Mouse (Mus musculus) liver, postnatal 0 days (tissue): ENCODE measurements around the gene Col23a1. TPM values are rescaled to one million over a fixed set of nuclear protein-coding genes. Genes with fewer than 3 reads are reported as not detected.
A peak's percentile ranks its signal among the peaks of the same experiment; 100 is the strongest.

ENCODE experiments used
- ATAC-seq: fragments of 200-750 bp; cut with Nextera tagmentation; 2 replicates; pipeline ENCODE4 v1.8.0; 2017; ENCODE audit warnings: mild to moderate bottlenecking, moderate library complexity
- DNase-seq: peaks from one replicate; pipeline ENCODE4 v3.0.0-alpha.2; 2016
- H3K27ac ChIP-seq: fragments of 300-500 bp; sonication (generic); 2 replicates; pipeline ENCODE4 v1.5.1; 2014; ENCODE audit warnings: antibody characterized with exemption, moderate library complexity, mild to moderate bottlenecking, low read depth
- H3K27me3 ChIP-seq: fragments of 300-500 bp; sonication (generic); 2 replicates; pipeline ENCODE4 v1.6.1; 2014; ENCODE audit warnings: low read length, control low read depth, mixed read lengths; ENCODE audit not compliant: insufficient read depth
- H3K36me3 ChIP-seq: fragments of 300-500 bp; sonication (generic); replicated peaks from 2 replicates; pipeline ENCODE4 v1.6.1; 2014; ENCODE audit warnings: mild to moderate bottlenecking, control low read depth, low read length, moderate library complexity, mixed read lengths; ENCODE audit not compliant: insufficient read depth
- H3K4me1 ChIP-seq: fragments of 300-500 bp; sonication (generic); 2 replicates; pipeline ENCODE4 v1.6.1; 2014; ENCODE audit warnings: antibody characterized with exemption, mild to moderate bottlenecking, control low read depth; ENCODE audit not compliant: insufficient read depth
- H3K4me2 ChIP-seq: fragments of 300-500 bp; sonication (generic); 2 replicates; pipeline ENCODE4 v1.6.1; 2014; ENCODE audit warnings: low read depth, mild to moderate bottlenecking, low read length, moderate library complexity, mixed read lengths
- H3K4me3 ChIP-seq: fragments of 300-500 bp; sonication (generic); 2 replicates; pipeline ENCODE4 v1.5.1; 2014; ENCODE audit warnings: low read depth, low read length
- H3K9ac ChIP-seq: fragments of 300-500 bp; sonication (generic); replicated peaks from 2 replicates; pipeline ENCODE4 v1.6.1; 2014; ENCODE audit warnings: mild to moderate bottlenecking, moderate library complexity
- H3K9me3 ChIP-seq: fragments of 300-500 bp; sonication (generic); 2 replicates; pipeline ENCODE4 v1.6.1; 2016; ENCODE audit warnings: mild to moderate bottlenecking, control low read depth, low read length, mixed read lengths
- CTCF ChIP-seq: sonication (generic); IDR thresholded peaks from 2 replicates; pipeline ENCODE4 v1.5.1; 2016; ENCODE audit warnings: antibody characterized with exemption, low read depth
- EP300 ChIP-seq: IDR thresholded peaks from 2 replicates; pipeline ENCODE4 v1.6.1; 2016; ENCODE audit warnings: antibody characterized with exemption, low read depth, mild to moderate bottlenecking
- WGBS: fragments of 180-500 bp; shearing (Covaris S2); extraction: QIAGEN DNeasy Blood & Tissue Kit; methylation state at CpG from one replicate; pipeline ENCODE4 v1.1.7; 2014; ENCODE audit not compliant: insufficient replicate concordance; 5-methylcytosine and 5-hydroxymethylcytosine counted together
- polyA plus RNA-seq: library from polyadenylated mRNA; unstranded; fragments of >200 nt; fragmentation: Nextera tagmentation; extraction: Ambion mirVana; gene quantifications from 2 replicates; pipeline ENCODE4 v1.2.1, GENCODE M21; 2015

The Col23a1 gene
- polyA plus RNA-seq, 1 experiment from 2014 or later = 0.13 TPM

- DNase-seq = no peak
- Histone ChIP-seq H3K4me2 (no peak overlapping the region), H3K4me3 (no peak overlapping the region), H3K9me3 (no peaks in the 10 kb centered on the region), H3K9ac (no peak overlapping the region), H3K4me1 (peaks cover 4% of the 10 kb centered on the region; the same call in 1 of the 2 replicates), H3K27me3 (no peaks in the 10 kb centered on the region), H3K36me3 (no peaks in the 10 kb centered on the region), H3K27ac (no peak overlapping the region)
- peak; percentile 48; the same call in 1 of the 2 replicates for ATAC-seq
- TF ChIP-seq EP300 = no peak
- TF ChIP-seq CTCF = no peak
- WGBS = 29% methylated on average over 5 of the region's 5 CpGs
Measured at GRCm38 (mm10) chr11:51367334-51367733, 77.6 kb downstream of the Col23a1 start.

DNA sequence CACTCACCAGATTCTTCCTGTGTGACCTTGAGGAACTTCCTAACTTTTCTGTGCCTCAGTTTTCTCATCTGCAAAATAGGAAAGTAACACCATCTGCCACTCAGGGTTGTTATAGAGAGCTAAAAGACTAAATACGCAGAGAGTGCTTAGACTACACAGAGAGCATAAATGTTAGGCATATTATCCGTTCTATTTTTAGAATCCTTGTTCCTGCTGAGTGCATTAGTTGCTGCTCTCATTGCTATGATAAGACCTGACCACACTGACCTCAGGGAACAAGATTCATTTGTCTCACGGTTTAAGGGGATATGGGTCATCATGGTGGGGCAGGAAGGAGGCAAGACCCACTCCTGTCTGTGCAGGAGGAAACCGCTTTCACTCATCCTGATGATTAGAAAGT lies 80.6 kb downstream of the Col23a1 start:
- DNase-seq (no peak), ATAC-seq (no peak)
- no peak overlapping the region for H3K9ac ChIP-seq
- no peaks in the 10 kb centered on the region for H3K9me3 ChIP-seq
- no peak overlapping the region for H3K4me2 ChIP-seq
- no peaks in the 10 kb centered on the region for H3K36me3 ChIP-seq
- H3K4me1 ChIP-seq = peaks cover 4% of the 10 kb centered on the region; the same call in 1 of the 2 replicates
- 41% methylated on average over 4 of the region's 4 CpGs for WGBS
- no peak for TF ChIP-seq EP300
- TF ChIP-seq CTCF = no peak
- no peak overlapping the region for H3K4me3 ChIP-seq
- H3K27me3 ChIP-seq = no peaks in the 10 kb centered on the region
- H3K27ac ChIP-seq = no peak overlapping the region

GRCm38 (mm10) chr11:51371321-51371720 lies 81.6 kb downstream of the Col23a1 start:
- 52% methylated on average over 4 of the region's 4 CpGs for WGBS
- DNase-seq (no peak), ATAC-seq (no peak)

DNA sequence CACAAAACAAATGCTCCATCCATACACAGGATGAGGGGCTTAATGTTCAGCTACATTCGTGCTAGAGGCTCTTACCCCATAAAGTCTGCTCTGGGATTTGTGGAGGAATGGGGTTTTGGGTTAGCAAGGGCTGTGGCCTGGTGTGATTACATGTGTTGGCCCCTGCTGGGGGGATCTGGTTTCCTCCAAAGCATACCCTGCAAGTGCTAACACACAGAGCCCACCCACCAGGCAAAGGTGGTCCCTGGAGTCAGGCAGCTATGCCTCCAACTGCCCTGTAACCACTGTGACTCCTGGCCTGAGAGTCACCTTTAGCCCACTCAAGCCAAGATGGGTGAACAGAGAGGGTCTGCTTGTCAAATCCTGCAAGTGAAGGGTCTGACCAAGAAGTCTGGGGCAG lies 82.2 kb downstream of the Col23a1 start:
- no peak for DNase-seq
- ATAC-seq = no peak
- no peaks in the 10 kb centered on the region for H3K36me3 ChIP-seq
- no peaks in the 10 kb centered on the region for H3K9me3 ChIP-seq
- no peaks in the 10 kb centered on the region for H3K27me3 ChIP-seq
- H3K27ac ChIP-seq = no peak overlapping the region
- H3K4me1 ChIP-seq = peaks cover 4% of the 10 kb centered on the region; the same call in 1 of the 2 replicates
- 79% methylated on average over 1 of the region's 1 CpGs for WGBS
- H3K9ac ChIP-seq = no peak overlapping the region
- no peak for TF ChIP-seq CTCF
- TF ChIP-seq EP300 = no peak
- no peak overlapping the region for H3K4me3 ChIP-seq
- H3K4me2 ChIP-seq = no peak overlapping the region

More at GRCm38 (mm10) chr11:51371321-51371720, 81.6 kb downstream of the Col23a1 start:
- Histone ChIP-seq H3K27me3 (no peaks in the 10 kb centered on the region), H3K27ac (no peak overlapping the region), H3K4me1 (peaks cover 4% of the 10 kb centered on the region; the same call in 1 of the 2 replicates), H3K36me3 (no peaks in the 10 kb centered on the region), H3K9ac (no peak overlapping the region), H3K4me2 (no peak overlapping the region), H3K9me3 (no peaks in the 10 kb centered on the region), H3K4me3 (no peak overlapping the region)
- no peak for TF ChIP-seq EP300
- no peak for TF ChIP-seq CTCF

DNA sequence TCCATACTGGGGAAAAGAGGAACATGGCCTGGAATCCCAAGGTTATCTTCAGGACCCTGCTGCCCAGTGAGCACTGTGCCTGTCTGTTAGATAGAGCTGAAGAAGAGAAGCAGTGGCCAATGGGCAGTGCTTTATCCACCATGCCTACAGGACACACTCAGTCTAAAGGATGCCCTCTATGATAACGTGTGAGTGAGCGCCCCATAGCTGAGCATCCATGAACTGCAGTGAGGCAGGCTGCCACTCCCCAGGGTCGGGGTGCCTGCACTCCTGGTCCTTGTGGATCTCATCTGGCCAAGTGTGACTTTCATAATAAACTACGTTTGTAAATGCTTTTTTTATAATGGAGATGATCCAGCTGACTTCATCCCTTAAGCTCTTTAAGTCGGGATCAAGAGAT lies 87.5 kb downstream of the Col23a1 start:
- DNase-seq (no peak), ATAC-seq (no peak)
- no peaks in the 10 kb centered on the region for H3K36me3 ChIP-seq
- no peaks in the 10 kb centered on the region for H3K27me3 ChIP-seq
- H3K9me3 ChIP-seq = no peaks in the 10 kb centered on the region
- no peak overlapping the region for H3K9ac ChIP-seq
- no peak overlapping the region for H3K4me3 ChIP-seq
- no peak overlapping the region for H3K27ac ChIP-seq
- WGBS = 58% methylated on average over 5 of the region's 5 CpGs
- H3K4me1 ChIP-seq = no peaks in the 10 kb centered on the region
- no peak overlapping the region for H3K4me2 ChIP-seq
- TF ChIP-seq EP300 = no peak
- TF ChIP-seq CTCF = peak; percentile 23; the same call in 1 of the 2 replicates

DNA sequence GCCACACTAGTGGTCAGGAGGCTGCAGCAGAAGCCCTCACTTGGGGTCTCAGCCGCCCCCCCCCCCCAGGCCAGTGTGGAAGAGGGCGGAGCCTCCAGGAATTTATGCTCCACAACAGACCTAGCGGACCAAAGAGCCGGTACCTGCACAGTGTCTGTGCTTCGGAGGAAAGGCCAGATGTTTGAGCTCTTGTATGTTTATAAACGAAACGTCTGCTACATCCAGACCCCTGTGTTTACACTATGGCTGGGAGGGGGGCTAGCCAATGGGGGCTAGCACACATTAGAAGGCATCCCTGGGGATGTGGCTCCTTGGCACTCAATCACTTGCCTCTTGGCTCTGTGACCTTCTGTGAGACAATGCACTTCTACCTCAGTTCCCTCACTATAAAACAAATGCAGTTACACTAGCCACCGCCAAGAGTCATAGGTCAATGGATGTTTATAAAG lies 99.2 kb downstream of the Col23a1 start:
- WGBS = 58% methylated on average over 8 of the region's 8 CpGs
- Histone ChIP-seq H3K27me3 (no peaks in the 10 kb centered on the region), H3K36me3 (no peaks in the 10 kb centered on the region), H3K4me2 (no peak overlapping the region), H3K9ac (no peak overlapping the region), H3K27ac (no peak overlapping the region), H3K4me1 (no peaks in the 10 kb centered on the region), H3K4me3 (no peak overlapping the region), H3K9me3 (no peaks in the 10 kb centered on the region)
- DNase-seq (no peak), ATAC-seq (no peak)
- TF ChIP-seq CTCF = no peak
- no peak for TF ChIP-seq EP300

GRCm38 (mm10) chr11:51389763-51390162 lies 100.0 kb downstream of the Col23a1 start:
- no peak overlapping the region for H3K27ac ChIP-seq
- no peak overlapping the region for H3K9ac ChIP-seq
- no peaks in the 10 kb centered on the region for H3K4me1 ChIP-seq
- no peaks in the 10 kb centered on the region for H3K36me3 ChIP-seq
- WGBS = 85% methylated on average over 10 of the region's 10 CpGs
- no peaks in the 10 kb centered on the region for H3K9me3 ChIP-seq
- no peaks in the 10 kb centered on the region for H3K27me3 ChIP-seq
- ATAC-seq (no peak), DNase-seq (no peak)
- no peak overlapping the region for H3K4me2 ChIP-seq
- no peak for TF ChIP-seq EP300
- no peak for TF ChIP-seq CTCF
- no peak overlapping the region for H3K4me3 ChIP-seq
